Comparison of ENCODE assay signal across 19 mouse cellular contexts in the genomic region with DNA sequence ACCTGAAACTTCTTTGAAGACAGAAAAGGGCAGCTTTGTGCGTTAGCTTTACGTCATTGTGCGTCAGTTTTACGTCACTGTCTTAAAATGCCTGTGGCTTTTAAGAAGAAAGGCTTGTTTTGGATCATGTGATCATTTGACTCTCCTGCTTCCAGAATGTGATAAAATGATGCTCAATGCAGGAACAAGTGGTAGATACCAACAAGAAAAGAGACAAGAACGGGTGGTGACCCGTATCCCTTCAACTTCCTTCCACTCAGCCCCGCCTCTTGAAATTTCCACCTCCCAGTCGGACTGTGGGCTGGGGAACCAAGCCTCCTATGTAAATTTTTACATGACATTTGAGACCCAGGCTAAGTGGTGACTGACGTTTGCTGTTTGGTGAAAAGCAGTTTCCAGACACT. TPM values are rescaled to one million over a fixed set of nuclear protein-coding genes. Genes with fewer than 3 reads are reported as not detected.
DNase-seq lines count a peak whose midpoint lies in the region; ATAC-seq and TF ChIP-seq lines count a peak whose summit lies in the region.
"Had no signal": no experiment of that assay in that cellular context is flagged by ENCODE, and none has a peak within 500 bp of the region (broad histone marks: within the 10 kb centered on the region; RNA-seq: fewer than 3 reads in every experiment).

No protein-coding gene starts in this region.

- TF ChIP-seq EP300 in heart, postnatal 0 days (IDR thresholded peaks at IDR 0.05; ENCODE audit: low read depth), result no peak

- no peak for DNase-seq in gastrocnemius, adult 2 months
- DNase-seq in gastrocnemius, postnatal 10 days, result no peak
- no peak for DNase-seq in heart, postnatal 14 days
- DNase-seq in heart, postnatal 0 days (ENCODE audit: low spot score), result peak; percentile 43
- DNase-seq in lung, postnatal 4 days, result peak; percentile 45 to 55
- no peak for DNase-seq in frontal cortex, postnatal 25 days (ENCODE audit: low spot score in 2 of 2)
- DNase-seq: adrenal gland, adult 2 months; cerebellum, adult 8-10 months; kidney, adult 8-10 months; kidney, postnatal 14 days; layer of hippocampus, postnatal 36 days had no signal

- H3K9ac ChIP-seq in heart, embryonic 15.5 days, result no peak overlapping the region
- H3K9ac ChIP-seq in heart, postnatal 0 days (replicated peaks; ENCODE audit: low read depth, low read length), result no peak overlapping the region
- H3K9ac ChIP-seq: forebrain, embryonic 13.5 days; hindbrain, embryonic 14.5 days; limb, embryonic 13.5 days; liver, embryonic 14.5 days had no signal

- H3K4me1 ChIP-seq in heart, embryonic 15.5 days (replicated peaks), result peaks cover 37% of the 10 kb centered on the region
- peaks cover 33% of the 10 kb centered on the region for H3K4me1 ChIP-seq in heart, postnatal 0 days (ENCODE audit: control insufficient read depth, insufficient read depth)

- H3K27ac ChIP-seq in gastrocnemius, adult 2 months, result peak overlapping the region; percentile 53; the same call in 1 of the 2 replicates
- peak overlapping the region; percentile 91 for H3K27ac ChIP-seq in heart, embryonic 15.5 days
- H3K27ac ChIP-seq in heart, postnatal 0 days (ENCODE audit: low read depth), result peak overlapping the region; percentile 85
- H3K27ac ChIP-seq: forebrain, embryonic 13.5 days; hindbrain, embryonic 14.5 days; layer of hippocampus, adult 2 months; limb, embryonic 13.5 days; liver, embryonic 14.5 days; stomach, postnatal 0 days had no signal

- ATAC-seq in heart, embryonic 15.5 days (replicated peaks; ENCODE audit: insufficient number of reproducible peaks, insufficient read depth, low FRiP score, low read depth), result no peak
- ATAC-seq in heart, postnatal 0 days (ENCODE audit: insufficient read depth, low read depth), result peak; percentile 29; the same call in 1 of the 2 replicates
- ATAC-seq: forebrain, embryonic 13.5 days had no signal

- H3K27me3 ChIP-seq in heart, embryonic 15.5 days, result no peaks in the 10 kb centered on the region
- no peaks in the 10 kb centered on the region for H3K27me3 ChIP-seq in heart, postnatal 0 days (ENCODE audit: control insufficient read depth, insufficient read depth, low read length)
- H3K27me3 ChIP-seq: forebrain, embryonic 13.5 days; limb, embryonic 13.5 days had no signal

- H3K4me3 ChIP-seq in gastrocnemius, adult 2 months, result no peak overlapping the region
- no peak overlapping the region for H3K4me3 ChIP-seq in heart, embryonic 15.5 days
- no peak overlapping the region for H3K4me3 ChIP-seq in heart, postnatal 0 days (ENCODE audit: low read depth, low read length)
- H3K4me3 ChIP-seq: forebrain, embryonic 13.5 days; layer of hippocampus, adult 2 months; limb, embryonic 13.5 days had no signal

- no peaks in the 10 kb centered on the region for H3K9me3 ChIP-seq in heart, embryonic 15.5 days (replicated peaks)
- no peaks in the 10 kb centered on the region for H3K9me3 ChIP-seq in heart, postnatal 0 days (replicated peaks; ENCODE audit: control insufficient read depth, low read length)

- intact Hi-C loops in gastrocnemius, adult 2 months (cut with DNase I), result loop anchor here (10.0 kb wide), 1 partner anchor 170 kb away; no protein-coding TSS in a partner anchor
- intact Hi-C loops in heart, postnatal 14 days (cut with DNase I), result no loop called here

- WGBS in heart, embryonic 15.5 days, result 52% methylated on average over 9 of the region's 9 CpGs
- 55% methylated on average over 9 of the region's 9 CpGs for WGBS in heart, postnatal 0 days

- peak overlapping the region; percentile 42; the same call in 1 of the 2 replicates for H3K4me2 ChIP-seq in heart, embryonic 15.5 days
- no peak overlapping the region for H3K4me2 ChIP-seq in heart, postnatal 0 days (ENCODE audit: low read depth, low read length)
- H3K4me2 ChIP-seq: forebrain, embryonic 13.5 days; hindbrain, embryonic 14.5 days; limb, embryonic 13.5 days; midbrain, embryonic 11.5 days had no signal

- H3K36me3 ChIP-seq in heart, embryonic 15.5 days, result no peaks in the 10 kb centered on the region
- H3K36me3 ChIP-seq in heart, postnatal 0 days (replicated peaks; ENCODE audit: control insufficient read depth, insufficient read depth, low read length), result no peaks in the 10 kb centered on the region
- H3K36me3 ChIP-seq: limb, embryonic 13.5 days had no signal

- TF ChIP-seq CTCF in gastrocnemius, adult 2 months (IDR thresholded peaks at IDR 0.05), result no peak
- no peak for TF ChIP-seq CTCF in heart, postnatal 0 days (IDR thresholded peaks at IDR 0.05; ENCODE audit: low read depth)

RNA-seq across cellular contexts. Expression of a gene that starts 13.5 kb away (rescaled TPM):
- 100 to 1,000 TPM; 270 TPM for total RNA-seq in gastrocnemius, adult 2 months (2021)
- 100 to 1,000 TPM; 266 TPM for total RNA-seq in gastrocnemius, postnatal 10 days (2021)
- polyA plus RNA-seq in heart, embryonic 15.5 days (2015; fragmentation: Nextera tagmentation; extraction: Ambion mirVana), result 139 and 172 TPM in 2 replicates
- 100 to 1,000 TPM; 113 to 124 TPM for total RNA-seq in heart, postnatal 14 days (2021)
- 182 and 257 TPM in 2 replicates for total RNA-seq in heart, postnatal 0 days (2014; rRNA removed; ENCODE audit: low replicate concordance)
- polyA plus RNA-seq in heart, postnatal 0 days (2015; fragmentation: Nextera tagmentation; extraction: Ambion mirVana), result 144 and 146 TPM in 2 replicates

Comparison
In these comparisons a context has a peak if more than half of its experiments do, and no peak if none do; other contexts are left out.
1. DNase-seq: peak in heart, postnatal 0 days (single experiment) and lung, postnatal 4 days (2 of 2); none in gastrocnemius, adult 2 months (single experiment), gastrocnemius, postnatal 10 days (single experiment), heart, postnatal 14 days (0 of 2) and frontal cortex, postnatal 25 days (0 of 2).
2. Peak in every context shown above with its lines, with median percentiles within 50 percentile points of each other: H3K27ac ChIP-seq.